Mouse (Mus musculus) testis, adult 2 months (tissue): ENCODE measurements at regions not wholly inside any gene's neighbourhood (a gene's known extent, or its start where the extent isn't known, plus 50 kb on each side); places are given as distances from the start of the nearest gene placed in this dataset.

Experiments used
- CTCF ChIP-seq: fragments of 200-500 bp; IDR thresholded peaks from 2 replicates; pipeline ENCODE4 v1.5.1; 2012; ENCODE audit warnings: low read depth, mild to moderate bottlenecking, inconsistent platforms, low read length, moderate library complexity; ENCODE audit not compliant: control insufficient read depth, insufficient read depth, insufficient replicate concordance
- POLR2A ChIP-seq: fragments of 200-500 bp; IDR thresholded peaks from 2 replicates; pipeline ENCODE4 v1.6.1; 2012; ENCODE audit warnings: low read depth, mild to moderate bottlenecking, inconsistent platforms, low read length, moderate library complexity; ENCODE audit not compliant: control insufficient read depth

DNA sequence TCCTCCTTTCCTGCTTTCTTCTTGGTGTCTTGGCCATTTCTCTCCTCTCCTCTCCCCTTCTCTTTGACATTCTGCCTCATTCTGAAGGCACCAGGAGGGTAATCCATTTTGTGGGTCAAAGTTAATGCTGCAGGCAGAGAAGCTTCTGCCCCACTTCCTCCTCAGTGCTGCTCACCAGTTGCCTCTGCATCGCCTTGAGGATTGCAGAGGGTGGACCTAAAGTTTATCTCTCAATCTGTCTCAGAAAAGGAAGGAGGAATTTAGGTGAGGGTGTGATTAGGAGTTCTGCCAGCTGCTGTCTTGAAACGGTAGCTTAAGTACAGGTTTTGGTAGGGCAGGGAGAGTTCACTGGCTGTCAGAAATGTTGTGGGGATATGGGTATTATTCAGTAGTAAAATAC is 101.3 kb upstream of the Zfand5 start:
- no peak for TF ChIP-seq POLR2A
- no peak for TF ChIP-seq CTCF
